Mouse (Mus musculus): ENCODE results near the gene Enox1. TPM values are rescaled to one million over a fixed set of nuclear protein-coding genes. Genes with fewer than 3 reads are reported as not detected.

Gene Enox1
- total and polyA plus RNA-seq, 3 experiments, result not detected

DNA sequence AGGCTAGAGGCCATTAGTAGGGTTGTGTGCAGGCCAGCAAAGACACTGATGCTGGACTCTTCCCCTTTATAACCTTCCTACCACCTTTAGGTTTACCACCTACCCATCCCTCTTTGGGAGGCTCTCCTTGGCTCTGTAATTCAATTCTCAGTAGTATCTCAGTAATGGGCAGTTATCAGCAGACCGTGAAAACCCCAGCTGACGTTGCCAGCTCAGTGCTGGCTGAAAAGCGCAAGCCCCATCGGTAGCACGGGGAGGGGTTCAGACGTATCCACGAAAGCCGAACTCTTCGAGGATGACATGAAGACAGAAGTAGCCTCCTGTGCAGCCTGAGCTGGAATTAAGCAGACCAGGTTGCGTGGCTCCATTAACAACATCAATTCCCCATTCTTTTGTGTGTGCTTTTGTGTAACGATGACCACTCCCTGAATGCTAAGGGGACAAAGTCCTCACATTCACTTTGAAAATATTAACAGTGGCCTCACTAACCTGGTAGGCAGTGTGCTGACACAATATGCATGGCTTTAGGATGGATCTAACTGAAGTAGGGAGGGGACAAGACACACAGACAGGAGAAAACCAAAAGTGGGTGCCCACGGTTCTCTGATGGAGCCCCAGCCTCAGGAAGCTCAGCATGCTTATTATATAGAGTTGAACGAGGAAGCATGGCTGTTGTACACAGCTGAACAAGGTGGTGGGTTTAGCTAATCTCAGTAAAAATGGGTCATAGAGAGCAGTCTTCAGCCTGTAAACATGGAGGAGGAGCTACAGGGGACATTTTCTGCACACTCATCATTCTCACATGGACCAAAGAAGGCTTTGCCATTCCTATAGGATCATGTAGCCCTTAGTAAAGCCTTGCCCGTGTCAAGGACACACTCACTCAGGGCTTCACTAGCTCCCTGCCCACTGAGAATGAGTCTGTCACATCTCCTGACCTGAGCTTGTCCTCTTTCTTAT, 439.9 kb downstream of the Enox1 start:
- no peaks in the 10 kb centered on the region for H3K27me3 ChIP-seq (replicated peaks)
- in situ Hi-C loops (cut with MboI; ENCODE audit: low pct_ligation_motif_present, low pct_unique_long_range_greater_than_20kb, low sequenced_read_pairs) (no loop called here), dilution Hi-C loops (cut with MboI; ENCODE audit: extremely low pct_ligation_motif_present, extremely low pct_unique_long_range_greater_than_20kb, low sequenced_read_pairs) (no loop called here)
- H3K79me2 ChIP-seq (replicated peaks; ENCODE audit: control insufficient read depth, extremely low read depth, insufficient read depth, poor library complexity, severe bottlenecking), result no peaks in the 10 kb centered on the region
- no peaks in the 10 kb centered on the region for H3K4me1 ChIP-seq (ENCODE audit: control insufficient read depth in 1 of 2, insufficient read depth in 2 of 2)
- no peak for TF ChIP-seq ETS1 (conservative IDR thresholded peaks at IDR 0.05; ENCODE audit: low read depth, low read length)
- TF ChIP-seq ELF1 (IDR thresholded peaks at IDR 0.05; ENCODE audit: low read depth, low read length), result no peak
- TF ChIP-seq POLR2A (IDR thresholded peaks at IDR 0.05; ENCODE audit: low read depth, low read length), result no peak
- TF ChIP-seq PAX5 (IDR thresholded peaks at IDR 0.05; ENCODE audit: low read length), result no peak
- TF ChIP-seq KAT2A (IDR thresholded peaks at IDR 0.05; ENCODE audit: insufficient replicate concordance, low read length), result no peak
- no peak for TF ChIP-seq EP300 (IDR thresholded peaks at IDR 0.05; ENCODE audit: low read length)
- no peak for TF ChIP-seq CHD2 (IDR thresholded peaks at IDR 0.05; ENCODE audit: low read length)
- TF ChIP-seq POLR2AphosphoS2 (IDR thresholded peaks at IDR 0.05; ENCODE audit: low read depth, low read length), result no peak
- no peak for DNase-seq (ENCODE audit: extremely low read depth)
- no peak overlapping the region for H3K9ac ChIP-seq (ENCODE audit: insufficient read depth, low read depth)
- H3K9me3 ChIP-seq (replicated peaks; ENCODE audit: low read length), result peaks cover 82% of the 10 kb centered on the region
- no peak overlapping the region for H3K4me2 ChIP-seq (ENCODE audit: insufficient read depth, low read depth, poor library complexity, severe bottlenecking)
- no peak overlapping the region for H3K4me3 ChIP-seq (replicated peaks in 1 of 3; ENCODE audit: low read depth in 2 of 3, low read length in 2 of 3, poor library complexity in 1 of 3)
- no peaks in the 10 kb centered on the region for H3K36me3 ChIP-seq (replicated peaks in 1 of 2; ENCODE audit: control insufficient read depth in 1 of 2, insufficient read depth in 1 of 2, low read length in 1 of 2)
- H3K27ac ChIP-seq (ENCODE audit: insufficient read depth, low read depth), result no peak overlapping the region

DNA sequence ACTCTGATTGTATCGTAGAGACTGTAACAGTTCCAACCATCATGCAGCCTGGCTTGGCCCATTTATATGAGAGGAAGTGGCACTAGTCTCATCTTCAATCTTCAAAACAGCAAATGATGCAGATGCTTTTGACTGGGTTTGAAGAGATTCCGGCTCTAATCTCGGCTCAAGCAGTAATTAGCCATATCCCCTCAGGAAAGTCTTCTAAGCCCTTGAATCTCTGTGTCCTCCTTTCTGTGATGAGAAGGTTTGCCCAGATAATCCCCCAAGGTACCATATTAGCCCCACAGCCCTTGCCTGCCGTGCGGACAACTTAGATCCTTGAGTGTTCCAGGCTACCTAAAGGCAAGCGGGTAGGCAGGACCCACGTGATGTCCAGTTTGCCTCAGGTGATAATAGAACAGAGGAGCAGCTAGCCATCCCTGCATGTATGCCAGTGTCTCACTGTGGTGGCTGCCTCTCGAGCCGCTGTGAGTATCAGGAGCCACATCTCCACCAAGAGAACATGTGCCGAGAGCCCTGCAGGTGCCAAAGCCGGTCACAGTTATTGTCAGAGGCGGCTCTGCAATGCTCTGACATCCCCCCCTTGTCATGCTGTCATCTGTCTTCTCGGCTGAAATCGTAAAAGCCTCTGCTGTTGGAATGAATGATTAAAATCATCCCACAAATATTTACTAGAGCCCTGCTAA, 442.6 kb downstream of the Enox1 start:
- Histone ChIP-seq H3K27me3 (replicated peaks) (no peaks in the 10 kb centered on the region), H3K27ac (ENCODE audit: insufficient read depth, low read depth) (no peak overlapping the region), H3K4me3 (replicated peaks in 1 of 3; ENCODE audit: low read depth in 2 of 3, low read length in 2 of 3, poor library complexity in 1 of 3) (no peak overlapping the region), H3K4me1 (ENCODE audit: control insufficient read depth in 1 of 2, insufficient read depth in 2 of 2) (no peaks in the 10 kb centered on the region), H3K4me2 (ENCODE audit: insufficient read depth, low read depth, poor library complexity, severe bottlenecking) (no peak overlapping the region), H3K79me2 (replicated peaks; ENCODE audit: control insufficient read depth, extremely low read depth, insufficient read depth, poor library complexity, severe bottlenecking) (no peaks in the 10 kb centered on the region), H3K36me3 (replicated peaks in 1 of 2; ENCODE audit: control insufficient read depth in 1 of 2, insufficient read depth in 1 of 2, low read length in 1 of 2) (no peaks in the 10 kb centered on the region), H3K9ac (ENCODE audit: insufficient read depth, low read depth) (no peak overlapping the region), H3K9me3 (replicated peaks; ENCODE audit: low read length) (peaks cover 84% of the 10 kb centered on the region)
- dilution Hi-C loops (cut with MboI; ENCODE audit: extremely low pct_ligation_motif_present, extremely low pct_unique_long_range_greater_than_20kb, low sequenced_read_pairs), result no loop called here
- in situ Hi-C loops (cut with MboI; ENCODE audit: low pct_ligation_motif_present, low pct_unique_long_range_greater_than_20kb, low sequenced_read_pairs), result no loop called here
- TF ChIP-seq MYC (IDR thresholded peaks at IDR 0.05; ENCODE audit: low read depth, low read length) (no peak), ELF1 (IDR thresholded peaks at IDR 0.05; ENCODE audit: low read depth, low read length) (no peak), NELFE (IDR thresholded peaks at IDR 0.05; ENCODE audit: low read depth, low read length) (no peak), ZC3H11A (IDR thresholded peaks at IDR 0.05; ENCODE audit: low read depth, low read length) (no peak), TCF12 (IDR thresholded peaks at IDR 0.05; ENCODE audit: low read depth, low read length) (no peak), CTCF (conservative IDR thresholded peaks at IDR 0.05 in 1 of 2, IDR thresholded peaks at IDR 0.05 in 1 of 2; ENCODE audit: low read depth in 2 of 2, low read length in 2 of 2) (no peak), POLR2A (IDR thresholded peaks at IDR 0.05; ENCODE audit: low read depth, low read length) (no peak), PAX5 (IDR thresholded peaks at IDR 0.05; ENCODE audit: low read length) (no peak), MEF2A (IDR thresholded peaks at IDR 0.05; ENCODE audit: borderline replicate concordance, low read depth, low read length) (no peak), NRF1 (IDR thresholded peaks at IDR 0.05; ENCODE audit: low read depth, low read length) (no peak), MAX (IDR thresholded peaks at IDR 0.05; ENCODE audit: low read length) (no peak), USF1 (IDR thresholded peaks at IDR 0.05; ENCODE audit: low read depth, low read length) (no peak), JUN (IDR thresholded peaks at IDR 0.05; ENCODE audit: insufficient read depth, low read depth, low read length) (no peak), CHD1 (IDR thresholded peaks at IDR 0.05; ENCODE audit: low read depth, low read length) (no peak), JUND (conservative IDR thresholded peaks at IDR 0.05; ENCODE audit: low read depth, low read length) (no peak), MXI1 (IDR thresholded peaks at IDR 0.05; ENCODE audit: low read depth, low read length) (no peak), IRF4 (IDR thresholded peaks at IDR 0.05; ENCODE audit: low read depth, low read length) (no peak), HCFC1 (IDR thresholded peaks at IDR 0.05; ENCODE audit: low read depth, low read length) (no peak), ZKSCAN1 (IDR thresholded peaks at IDR 0.05; ENCODE audit: borderline replicate concordance, low read depth, low read length) (no peak), ZMIZ1 (IDR thresholded peaks at IDR 0.05; ENCODE audit: low read depth, low read length) (no peak)
- no peak for DNase-seq (ENCODE audit: extremely low read depth)
